Mouse (Mus musculus) neural tube, embryonic 15.5 days (tissue): Measurements from ENCODE around the gene Gm48551. TPM values are rescaled to one million over a fixed set of nuclear protein-coding genes. Genes with fewer than 3 reads are reported as not detected.

ENCODE experiments used
- ATAC-seq: fragments of 200-750 bp; cut with Nextera tagmentation; 2 replicates; pipeline ENCODE4 v1.8.0; 2017; ENCODE audit warnings: mild to moderate bottlenecking, moderate TSS enrichment, moderate library complexity; ENCODE audit not compliant: low FRiP score
- H3K27ac ChIP-seq: fragments of 300-500 bp; sonication (generic); replicated peaks from 2 replicates; pipeline ENCODE4 v1.5.1; 2015; ENCODE audit warnings: mild to moderate bottlenecking, inconsistent platforms
- H3K27me3 ChIP-seq: fragments of 300-500 bp; sonication (generic); replicated peaks from 2 replicates; pipeline ENCODE4 v1.6.1; 2015; ENCODE audit warnings: inconsistent platforms
- H3K36me3 ChIP-seq: fragments of 300-500 bp; sonication (generic); 2 replicates; pipeline ENCODE4 v1.6.1; 2015; ENCODE audit warnings: inconsistent platforms
- H3K4me1 ChIP-seq: fragments of 300-500 bp; sonication (generic); 2 replicates; pipeline ENCODE4 v1.6.1; 2015; ENCODE audit warnings: inconsistent platforms
- H3K4me2 ChIP-seq: fragments of 300-500 bp; sonication (generic); 2 replicates; pipeline ENCODE4 v1.6.1; 2015; ENCODE audit warnings: inconsistent platforms, mild to moderate bottlenecking, moderate library complexity
- H3K4me3 ChIP-seq: fragments of 300-500 bp; sonication (generic); replicated peaks from 2 replicates; pipeline ENCODE4 v1.5.1; 2015; ENCODE audit warnings: mild to moderate bottlenecking, inconsistent platforms
- H3K9ac ChIP-seq: fragments of 300-500 bp; sonication (generic); replicated peaks from 2 replicates; pipeline ENCODE4 v1.6.1; 2015; ENCODE audit warnings: mild to moderate bottlenecking, inconsistent platforms
- H3K9me3 ChIP-seq: fragments of 300-500 bp; sonication (generic); replicated peaks from 2 replicates; pipeline ENCODE4 v1.6.1; 2016; ENCODE audit warnings: inconsistent platforms
- WGBS: fragments of 180-500 bp; shearing (Covaris S2); methylation state at CpG from one replicate; pipeline ENCODE4 v1.1.7; 2015; ENCODE audit warnings: mixed read lengths; 5-methylcytosine and 5-hydroxymethylcytosine counted together
- polyA plus RNA-seq: library from polyadenylated mRNA; unstranded; fragments of >200 nt; fragmentation: Nextera tagmentation; extraction: Ambion mirVana; gene quantifications from 2 replicates; pipeline ENCODE4 v1.2.1, GENCODE M21; 2015

The Gm48551 gene
- polyA plus RNA-seq, 1 experiment from 2014 or later = 7.2 TPM

DNA sequence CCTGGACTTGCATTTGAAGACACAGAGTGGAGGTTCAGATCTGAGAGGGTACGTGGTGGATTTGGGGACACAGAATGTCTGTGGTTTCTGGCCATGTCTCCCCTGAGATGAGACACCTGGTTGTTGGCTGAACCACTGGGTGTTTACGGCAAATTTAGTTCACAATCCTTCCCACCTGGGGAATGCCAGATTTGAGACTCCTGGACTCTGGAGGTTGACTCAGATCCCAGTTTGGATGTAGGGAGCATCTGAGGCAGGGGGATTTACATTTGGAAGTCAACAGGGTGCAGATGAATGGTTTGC, 7.0 kb upstream of the Gm48551 start:
- H3K36me3 ChIP-seq = peaks cover 18% of the 10 kb centered on the region
- WGBS = 59% methylated on average over 2 of the region's 2 CpGs
- peak overlapping the region; percentile 86; the same call in 1 of the 2 replicates for H3K27ac ChIP-seq
- H3K9me3 ChIP-seq = no peaks in the 10 kb centered on the region
- H3K4me3 ChIP-seq = peak overlapping the region; percentile 82
- peaks cover 36% of the 10 kb centered on the region for H3K4me1 ChIP-seq
- H3K9ac ChIP-seq = peak overlapping the region; percentile 86
- no peaks in the 10 kb centered on the region for H3K27me3 ChIP-seq
- peak overlapping the region; percentile 86 for H3K4me2 ChIP-seq
- ATAC-seq = no peak

DNA sequence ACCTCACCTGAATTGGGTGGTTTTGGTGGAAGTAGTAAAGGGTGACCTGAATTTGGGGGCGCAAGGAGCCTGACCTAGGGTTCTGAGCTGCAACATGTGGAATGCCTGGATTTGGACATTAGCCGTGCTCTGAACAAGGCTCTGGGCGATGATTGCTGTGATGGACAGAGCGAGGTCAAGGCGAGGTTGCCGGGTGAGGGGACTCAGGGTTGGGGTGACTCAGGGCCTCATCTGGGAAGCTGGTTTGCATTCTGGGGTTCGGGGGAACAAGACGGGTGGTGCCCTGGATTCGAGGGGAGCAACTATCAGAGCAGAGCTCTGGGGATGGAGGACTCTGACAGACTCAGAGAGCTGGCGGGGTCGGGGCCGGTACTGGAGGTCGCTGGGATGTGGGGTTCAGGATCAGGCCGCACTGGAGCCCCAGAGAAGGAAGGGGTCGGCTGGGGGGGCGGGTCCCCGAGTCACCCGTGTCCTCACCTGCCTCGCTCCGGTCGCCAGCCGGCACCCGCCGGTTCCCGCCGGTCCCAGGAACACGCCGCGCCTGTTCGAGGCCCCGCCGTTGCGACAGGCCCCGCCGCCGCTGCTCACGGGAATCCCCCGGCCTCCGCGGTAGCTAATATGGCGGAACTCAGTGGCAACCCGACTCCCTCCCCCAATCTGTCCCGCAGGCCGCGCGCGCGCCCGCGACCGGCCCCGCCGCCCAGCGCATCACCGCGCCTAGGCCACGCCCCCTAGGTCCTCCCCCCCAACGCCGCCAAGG, 6.3 kb upstream of the Gm48551 start, which contains the start of gene Fzr1:
Gene Fzr1 (minus strand): TSS at position 724 of the 760 bp plus-strand sequence.
- H3K4me3 ChIP-seq = peak within 1 kb of the TSS; percentile 82
- H3K4me2 ChIP-seq = peak within 1 kb of the TSS; percentile 86
- peaks cover 36% of the 10 kb centered on the region for H3K4me1 ChIP-seq
- no peaks in the 10 kb centered on the region for H3K9me3 ChIP-seq
- ATAC-seq = peak; percentile 23
- H3K27ac ChIP-seq = peak within 1 kb of the TSS; percentile 86
- 2% methylated on average over 46 of the region's 59 CpGs for WGBS
- H3K9ac ChIP-seq = peak within 1 kb of the TSS; percentile 86
- no peaks in the 10 kb centered on the region for H3K27me3 ChIP-seq
- peaks cover 12% of the 10 kb centered on the region for H3K36me3 ChIP-seq

DNA sequence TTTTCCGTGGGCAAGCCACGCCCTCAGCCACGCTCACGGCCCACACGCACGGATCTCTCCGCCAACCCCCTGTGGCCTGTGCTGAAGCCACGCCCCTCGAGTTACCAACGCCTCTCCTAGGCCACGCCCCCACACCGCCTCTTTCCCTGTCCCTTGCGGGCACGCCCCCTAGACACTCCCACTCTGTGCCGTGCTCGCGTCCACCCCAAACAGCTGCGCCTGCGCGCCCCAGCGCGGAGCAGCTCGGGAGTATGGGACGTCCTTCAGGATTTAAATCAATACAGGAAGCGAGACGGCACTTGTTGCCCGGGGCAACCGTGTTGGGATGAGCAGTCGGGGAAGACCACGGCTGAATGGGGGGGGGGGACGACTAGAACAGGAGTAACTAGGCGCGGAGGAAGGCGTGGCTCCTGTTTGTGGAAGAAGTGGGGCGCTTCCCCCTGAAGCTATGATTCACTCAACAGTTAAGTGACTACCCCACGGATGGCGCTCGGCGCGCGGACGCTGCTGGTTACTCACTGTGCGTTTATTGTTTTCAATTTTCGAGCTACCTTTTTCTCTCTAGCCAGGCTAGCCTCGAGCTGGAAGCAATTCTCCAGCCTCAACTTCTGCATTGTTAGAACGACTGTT, 5.6 kb upstream of the Gm48551 start:
- no peaks in the 10 kb centered on the region for H3K27me3 ChIP-seq
- peak; percentile 96 for ATAC-seq
- no peaks in the 10 kb centered on the region for H3K9me3 ChIP-seq
- H3K4me1 ChIP-seq = peaks cover 36% of the 10 kb centered on the region
- peaks cover 7% of the 10 kb centered on the region for H3K36me3 ChIP-seq
- under 1% methylated on average over 46 of the region's 46 CpGs for WGBS
- peak overlapping the region; percentile 82 for H3K4me3 ChIP-seq
- peak overlapping the region; percentile 86 for H3K27ac ChIP-seq
- peak overlapping the region; percentile 86 for H3K9ac ChIP-seq
- H3K4me2 ChIP-seq = peak overlapping the region; percentile 86

DNA sequence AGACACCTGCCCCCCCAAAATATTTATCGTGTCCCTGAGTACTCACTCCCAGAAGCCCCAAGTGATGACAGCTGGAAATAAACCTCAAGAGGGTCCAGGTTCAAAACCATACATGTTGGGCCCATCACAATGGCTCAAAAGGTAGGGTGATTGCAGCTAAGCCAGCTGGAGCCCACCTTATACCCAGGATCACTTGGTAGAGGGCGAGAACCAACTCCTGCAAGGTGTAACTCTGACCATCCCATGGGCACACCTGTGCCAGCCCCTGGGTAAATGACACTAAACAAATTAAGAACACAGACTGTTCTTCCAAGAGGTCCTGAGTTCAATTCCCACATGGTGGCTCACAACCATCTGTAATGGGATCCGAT, 5.1 kb upstream of the Gm48551 start:
- Histone ChIP-seq H3K9me3 (no peaks in the 10 kb centered on the region), H3K4me3 (peak overlapping the region; percentile 82), H3K36me3 (peaks cover 7% of the 10 kb centered on the region; the same call in 1 of the 2 replicates), H3K4me2 (peak overlapping the region; percentile 86), H3K9ac (peak overlapping the region; percentile 36), H3K27ac (peak overlapping the region; percentile 86), H3K27me3 (no peaks in the 10 kb centered on the region), H3K4me1 (peaks cover 35% of the 10 kb centered on the region)
- no peak for ATAC-seq
- 59% methylated on average over 3 of the region's 3 CpGs for WGBS

DNA sequence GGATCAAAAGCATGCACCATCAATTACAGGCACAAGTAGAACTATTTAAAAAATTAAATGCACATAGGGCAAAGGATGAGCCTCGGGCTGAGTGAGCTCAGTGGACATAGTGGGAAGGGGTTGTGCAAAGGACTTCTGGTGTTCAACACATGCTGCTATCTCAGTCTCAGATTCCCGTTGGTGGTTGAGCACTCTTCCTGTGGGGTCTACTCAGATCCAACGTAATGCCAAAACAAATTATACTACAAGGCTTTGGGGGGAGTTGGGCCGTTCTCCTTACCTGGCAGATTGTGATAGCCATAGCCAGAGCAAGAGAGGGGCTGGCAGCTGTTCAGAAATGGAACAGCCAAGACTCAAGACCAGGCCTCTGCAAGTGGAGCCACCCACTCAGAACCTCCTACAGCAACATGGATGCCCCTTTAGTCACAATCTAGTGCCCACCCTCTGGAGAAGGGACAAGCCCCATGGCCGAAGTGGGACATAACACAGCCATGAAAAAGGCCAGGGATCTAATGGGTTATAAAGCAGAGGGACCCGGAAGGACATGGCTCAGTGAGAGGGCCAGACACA, 4.4 kb upstream of the Gm48551 start:
- H3K27ac ChIP-seq = no peak overlapping the region
- H3K36me3 ChIP-seq = 0 out of 2 replicates have a peak, but pooled peaks cover 4% of the 10 kb centered on the region
- H3K27me3 ChIP-seq = no peaks in the 10 kb centered on the region
- H3K9me3 ChIP-seq = no peaks in the 10 kb centered on the region
- no peak overlapping the region for H3K9ac ChIP-seq
- no peak overlapping the region for H3K4me3 ChIP-seq
- WGBS = 91% methylated on average over 6 of the region's 6 CpGs
- ATAC-seq = no peak
- H3K4me2 ChIP-seq = no peak overlapping the region
- peaks cover 36% of the 10 kb centered on the region for H3K4me1 ChIP-seq

DNA sequence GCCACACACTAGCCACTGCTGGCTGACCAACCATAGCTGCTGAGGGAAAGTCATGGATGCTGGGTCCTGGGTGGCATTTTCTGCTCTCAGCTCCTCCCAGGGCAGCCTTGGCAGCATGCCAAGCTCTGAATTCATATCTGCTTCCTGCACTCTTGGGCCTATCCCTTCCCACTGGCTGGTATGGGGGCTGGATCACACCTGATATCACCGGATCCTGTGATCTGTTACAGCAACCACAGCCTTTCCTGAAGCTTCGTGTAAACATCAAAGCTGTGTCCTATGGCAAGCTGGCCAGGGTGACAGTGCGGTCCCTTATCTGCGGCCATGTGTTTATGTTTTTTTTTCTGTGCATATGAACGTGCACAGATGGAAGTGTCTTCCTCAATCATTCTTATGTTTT, 2.2 kb upstream of the Gm48551 start:
- H3K9ac ChIP-seq = no peak overlapping the region
- H3K36me3 ChIP-seq = peaks cover 12% of the 10 kb centered on the region
- 89% methylated on average over 5 of the region's 5 CpGs for WGBS
- no peak overlapping the region for H3K4me3 ChIP-seq
- H3K9me3 ChIP-seq = no peaks in the 10 kb centered on the region
- H3K27ac ChIP-seq = no peak overlapping the region
- no peaks in the 10 kb centered on the region for H3K27me3 ChIP-seq
- peaks cover 31% of the 10 kb centered on the region for H3K4me1 ChIP-seq
- no peak overlapping the region for H3K4me2 ChIP-seq
- ATAC-seq = no peak

DNA sequence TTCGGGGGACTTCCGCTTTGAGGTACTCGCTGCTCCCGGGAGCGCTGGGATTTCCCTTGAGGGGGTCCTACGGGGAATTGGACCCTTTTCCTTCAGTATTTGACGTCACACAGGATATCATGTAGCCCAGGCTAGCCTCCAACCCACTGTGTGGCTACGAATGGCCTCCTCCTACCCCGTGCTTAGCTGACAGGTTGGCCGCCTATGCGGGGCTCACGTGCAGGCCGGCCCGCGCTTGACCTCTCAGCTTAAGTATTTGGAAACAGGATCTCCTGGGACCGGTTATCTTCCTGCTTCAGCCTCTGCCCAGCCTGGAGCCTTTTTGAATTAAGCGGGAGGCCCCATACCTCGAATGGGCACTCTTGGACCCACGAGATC, 328 bp downstream of the Gm48551 start:
- peak overlapping the region; percentile 86 for H3K27ac ChIP-seq
- peak; percentile 25 for ATAC-seq
- 0% methylated on average over 19 of the region's 19 CpGs for WGBS
- H3K4me1 ChIP-seq = peaks cover 23% of the 10 kb centered on the region
- H3K27me3 ChIP-seq = no peaks in the 10 kb centered on the region
- peak overlapping the region; percentile 96 for H3K4me3 ChIP-seq
- peak overlapping the region; percentile 79 for H3K9ac ChIP-seq
- H3K36me3 ChIP-seq = peaks cover 29% of the 10 kb centered on the region
- H3K4me2 ChIP-seq = peak overlapping the region; percentile 97
- H3K9me3 ChIP-seq = no peaks in the 10 kb centered on the region

DNA sequence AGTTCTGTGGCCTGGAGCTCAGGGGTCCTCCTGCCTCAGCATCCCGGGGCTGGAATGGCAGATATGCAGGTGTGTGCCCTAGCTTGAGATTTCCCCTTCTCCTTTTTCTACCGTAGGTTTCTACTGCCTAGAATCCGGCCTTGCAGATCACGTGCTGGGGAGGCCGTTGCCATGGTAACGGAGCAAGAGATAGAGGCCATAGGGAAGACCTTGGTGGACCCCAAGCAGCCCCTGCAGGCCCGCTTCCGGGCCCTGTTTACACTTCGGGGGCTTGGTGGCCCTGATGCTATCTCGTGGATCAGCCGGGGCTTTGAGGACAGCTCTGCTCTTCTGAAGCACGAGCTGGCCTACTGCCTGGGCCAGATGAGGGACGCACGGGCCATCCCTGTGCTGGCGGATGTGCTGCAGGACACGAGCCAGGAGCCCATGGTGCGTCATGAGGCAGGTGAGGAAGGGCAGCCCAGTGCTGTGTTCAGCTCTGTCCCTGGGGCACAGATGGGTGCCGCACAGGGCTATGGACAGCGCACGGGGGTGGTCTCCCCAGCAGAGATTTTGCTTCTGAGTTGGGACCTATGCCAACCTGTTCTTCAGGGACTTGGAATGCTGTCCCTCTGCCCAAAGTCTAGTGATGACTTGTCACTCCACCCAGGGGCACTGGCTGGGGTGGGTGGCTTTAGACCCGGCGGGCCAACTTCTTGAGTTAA, 1.5 kb downstream of the Gm48551 start:
- no peak overlapping the region for H3K27ac ChIP-seq
- H3K4me3 ChIP-seq = peak overlapping the region; percentile 96

DNA sequence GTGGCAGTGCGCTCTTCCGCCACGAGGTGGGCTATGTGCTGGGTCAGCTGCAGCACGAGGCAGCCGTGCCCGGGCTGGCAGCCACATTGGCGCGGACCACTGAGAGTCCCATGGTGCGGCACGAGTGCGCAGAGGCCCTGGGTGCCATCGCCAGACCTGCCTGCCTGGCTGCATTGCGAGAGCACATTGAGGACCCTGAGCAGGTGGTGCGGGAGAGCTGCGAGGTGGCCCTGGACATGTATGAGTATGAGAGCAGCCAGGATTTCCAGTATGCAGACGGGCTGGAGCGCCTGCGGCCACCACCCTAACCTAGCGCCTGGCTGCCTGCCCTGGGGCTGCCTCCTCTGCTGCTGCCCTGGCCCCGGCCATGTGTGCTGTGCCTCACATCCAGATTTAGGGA, 3.5 kb downstream of the Gm48551 start:
- H3K4me3 ChIP-seq = no peak overlapping the region
- H3K9ac ChIP-seq = no peak overlapping the region
- H3K4me2 ChIP-seq = no peak overlapping the region
- no peaks in the 10 kb centered on the region for H3K27me3 ChIP-seq
- no peaks in the 10 kb centered on the region for H3K9me3 ChIP-seq
- H3K4me1 ChIP-seq = peaks cover 34% of the 10 kb centered on the region
- no peak overlapping the region for H3K27ac ChIP-seq
- peaks cover 35% of the 10 kb centered on the region for H3K36me3 ChIP-seq
- WGBS = 95% methylated on average over 20 of the region's 20 CpGs
- ATAC-seq = no peak

More for the DNA sequence above, 1.5 kb downstream of the Gm48551 start:
- 82% methylated on average over 22 of the region's 22 CpGs for WGBS
- peak overlapping the region; percentile 97 for H3K4me2 ChIP-seq
- peaks cover 29% of the 10 kb centered on the region for H3K36me3 ChIP-seq
- H3K9me3 ChIP-seq = no peaks in the 10 kb centered on the region
- H3K9ac ChIP-seq = peak overlapping the region; percentile 79
- no peaks in the 10 kb centered on the region for H3K27me3 ChIP-seq
- peaks cover 34% of the 10 kb centered on the region for H3K4me1 ChIP-seq
- ATAC-seq = no peak

DNA sequence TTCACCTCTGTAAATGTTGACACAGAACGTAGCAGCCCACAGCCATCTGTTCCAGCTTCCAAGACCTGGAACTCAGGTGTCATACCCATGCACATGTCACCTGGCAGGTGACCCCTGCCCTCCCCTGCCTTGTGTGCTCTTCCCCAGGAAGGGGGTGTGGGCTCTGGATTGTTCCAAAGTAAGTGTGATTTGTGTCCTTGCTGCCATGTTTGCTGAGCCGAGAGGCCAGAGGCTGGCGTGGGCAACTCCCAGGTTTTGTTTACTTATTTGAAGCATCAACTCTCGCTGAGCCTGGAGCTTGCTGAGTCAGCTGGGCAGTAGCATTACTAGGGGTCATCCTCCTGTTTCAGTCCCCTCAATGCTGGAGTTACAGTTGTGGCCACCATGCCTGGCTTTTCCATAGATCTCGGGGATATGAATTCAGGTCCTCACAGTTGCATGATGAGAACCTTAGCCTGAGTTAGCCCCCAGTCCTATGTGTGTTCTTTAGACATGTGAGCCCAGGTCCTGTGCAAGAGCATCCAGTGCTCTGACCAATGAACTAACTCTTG, 4.3 kb downstream of the Gm48551 start, which contains the start of gene Gm48552:
Gene Gm48552 (plus strand): TSS at position 501 of the 551 bp plus-strand sequence.
- 88% methylated on average over 5 of the region's 5 CpGs for WGBS
- Histone ChIP-seq H3K9ac (0 out of 2 replicates have a peak within 1 kb of the TSS, but pooled peaks have one; percentile 0), H3K27ac (peak within 1 kb of the TSS; percentile 3; the same call in 1 of the 2 replicates), H3K36me3 (peaks cover 35% of the 10 kb centered on the region), H3K4me1 (peaks cover 42% of the 10 kb centered on the region), H3K9me3 (no peaks in the 10 kb centered on the region), H3K4me3 (no peak within 1 kb of the TSS), H3K4me2 (no peak within 1 kb of the TSS), H3K27me3 (no peaks in the 10 kb centered on the region)
- ATAC-seq = no peak

DNA sequence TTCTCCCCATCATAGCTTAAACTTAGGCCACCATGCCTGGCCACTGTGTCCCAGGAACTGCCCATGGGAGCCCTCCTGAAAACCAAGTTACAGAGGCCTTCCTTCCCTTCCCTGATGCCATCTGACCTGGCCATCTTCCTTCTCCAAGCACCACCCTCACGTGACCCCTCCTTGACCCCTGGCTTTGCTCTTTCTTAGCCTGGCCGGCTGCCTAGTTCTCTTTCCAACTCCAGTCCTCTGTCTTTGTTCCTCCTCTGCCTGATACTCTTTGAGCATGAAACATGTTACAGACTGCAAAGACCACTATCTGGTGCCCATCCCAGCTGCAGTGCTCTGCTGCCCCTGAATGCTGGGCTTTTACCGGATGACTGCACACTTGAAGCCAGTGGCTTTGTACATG, 5.1 kb downstream of the Gm48551 start:
- Histone ChIP-seq H3K4me3 (no peak overlapping the region), H3K27me3 (no peaks in the 10 kb centered on the region), H3K4me2 (no peak overlapping the region), H3K9ac (0 out of 2 replicates have a peak overlapping the region, but pooled peaks have one; percentile 0), H3K36me3 (peaks cover 35% of the 10 kb centered on the region), H3K4me1 (peaks cover 48% of the 10 kb centered on the region), H3K27ac (peak overlapping the region; percentile 3; the same call in 1 of the 2 replicates), H3K9me3 (no peaks in the 10 kb centered on the region)
- ATAC-seq = no peak
- 49% methylated on average over 3 of the region's 3 CpGs for WGBS
